Mouse (Mus musculus): ENCODE measurements around the gene Ntn4. TPM values are rescaled to one million over a fixed set of nuclear protein-coding genes. Genes with fewer than 3 reads are reported as not detected.

Gene Ntn4
- polyA plus RNA-seq, 1 experiment from 2014 or later: 0.97 TPM

GRCm38 (mm10) chr10:93700589-93701363 is 60.3 kb downstream of the Ntn4 start:
- Histone ChIP-seq H3K4me1 (ENCODE audit: control insufficient read depth, insufficient read depth, low read length) (peaks cover 17% of the 10 kb centered on the region), H3K27ac (ENCODE audit: low read depth, low read length) (peak overlapping the region; percentile 61; the same call in 1 of the 2 replicates), H3K9ac (ENCODE audit: low read length) (peak overlapping the region; percentile 30; the same call in 1 of the 2 replicates), H3K4me3 (ENCODE audit: low read depth, low read length) (peak overlapping the region; percentile 9), H3K27me3 (replicated peaks; ENCODE audit: control insufficient read depth, insufficient read depth, low read length) (no peaks in the 10 kb centered on the region), H3K4me2 (ENCODE audit: low read length) (peak overlapping the region; percentile 48), H3K9me3 (replicated peaks; ENCODE audit: control insufficient read depth, low read length) (0 out of 2 replicates have a peak, but pooled peaks cover 2% of the 10 kb centered on the region), H3K36me3 (ENCODE audit: control insufficient read depth, insufficient read depth, low read length) (no peaks in the 10 kb centered on the region)
- ATAC-seq (peak; percentile 70), DNase-seq (ENCODE audit: low spot score) (peak; percentile 77)
- 39% methylated on average over 21 of the region's 21 CpGs for WGBS

GRCm38 (mm10) chr10:93703946-93704345 is 63.5 kb downstream of the Ntn4 start:
- 94% methylated on average over 4 of the region's 4 CpGs for WGBS
- Histone ChIP-seq H3K36me3 (ENCODE audit: control insufficient read depth, insufficient read depth, low read length) (peaks cover 4% of the 10 kb centered on the region; the same call in 1 of the 2 replicates), H3K27me3 (replicated peaks; ENCODE audit: control insufficient read depth, insufficient read depth, low read length) (no peaks in the 10 kb centered on the region), H3K4me2 (ENCODE audit: low read length) (no peak overlapping the region), H3K4me1 (ENCODE audit: control insufficient read depth, insufficient read depth, low read length) (peaks cover 15% of the 10 kb centered on the region), H3K4me3 (ENCODE audit: low read depth, low read length) (no peak overlapping the region), H3K9me3 (replicated peaks; ENCODE audit: control insufficient read depth, low read length) (0 out of 2 replicates have a peak, but pooled peaks cover 2% of the 10 kb centered on the region), H3K27ac (ENCODE audit: low read depth, low read length) (no peak overlapping the region), H3K9ac (ENCODE audit: low read length) (no peak overlapping the region)
- DNase-seq (ENCODE audit: low spot score): no peak
- no peak for ATAC-seq

GRCm38 (mm10) chr10:93707149-93708075 is 66.9 kb downstream of the Ntn4 start:
- DNase-seq (ENCODE audit: low spot score) (no peak), ATAC-seq (no peak)
- H3K4me2 ChIP-seq (ENCODE audit: low read length): no peak overlapping the region
- no peak overlapping the region for H3K9ac ChIP-seq (ENCODE audit: low read length)
- 53% methylated on average over 21 of the region's 21 CpGs for WGBS
- no peaks in the 10 kb centered on the region for H3K4me1 ChIP-seq (ENCODE audit: control insufficient read depth, insufficient read depth, low read length)
- H3K27me3 ChIP-seq (replicated peaks; ENCODE audit: control insufficient read depth, insufficient read depth, low read length): no peaks in the 10 kb centered on the region
- H3K36me3 ChIP-seq (ENCODE audit: control insufficient read depth, insufficient read depth, low read length): peaks cover 29% of the 10 kb centered on the region
- H3K27ac ChIP-seq (ENCODE audit: low read depth, low read length): no peak overlapping the region
- 0 out of 2 replicates have a peak, but pooled peaks cover 2% of the 10 kb centered on the region for H3K9me3 ChIP-seq (replicated peaks; ENCODE audit: control insufficient read depth, low read length)
- no peak overlapping the region for H3K4me3 ChIP-seq (ENCODE audit: low read depth, low read length)

GRCm38 (mm10) chr10:93708076-93708473 is 67.6 kb downstream of the Ntn4 start:
- H3K9me3 ChIP-seq (replicated peaks; ENCODE audit: control insufficient read depth, low read length): 0 out of 2 replicates have a peak, but pooled peaks cover 2% of the 10 kb centered on the region
- no peak overlapping the region for H3K9ac ChIP-seq (ENCODE audit: low read length)
- no peak overlapping the region for H3K4me2 ChIP-seq (ENCODE audit: low read length)
- DNase-seq (ENCODE audit: low spot score) (no peak), ATAC-seq (no peak)
- H3K36me3 ChIP-seq (ENCODE audit: control insufficient read depth, insufficient read depth, low read length): peaks cover 35% of the 10 kb centered on the region
- H3K4me1 ChIP-seq (ENCODE audit: control insufficient read depth, insufficient read depth, low read length): no peaks in the 10 kb centered on the region
- H3K4me3 ChIP-seq (ENCODE audit: low read depth, low read length): no peak overlapping the region
- no peak overlapping the region for H3K27ac ChIP-seq (ENCODE audit: low read depth, low read length)
- 86% methylated on average over 6 of the region's 6 CpGs for WGBS
- H3K27me3 ChIP-seq (replicated peaks; ENCODE audit: control insufficient read depth, insufficient read depth, low read length): no peaks in the 10 kb centered on the region

DNA sequence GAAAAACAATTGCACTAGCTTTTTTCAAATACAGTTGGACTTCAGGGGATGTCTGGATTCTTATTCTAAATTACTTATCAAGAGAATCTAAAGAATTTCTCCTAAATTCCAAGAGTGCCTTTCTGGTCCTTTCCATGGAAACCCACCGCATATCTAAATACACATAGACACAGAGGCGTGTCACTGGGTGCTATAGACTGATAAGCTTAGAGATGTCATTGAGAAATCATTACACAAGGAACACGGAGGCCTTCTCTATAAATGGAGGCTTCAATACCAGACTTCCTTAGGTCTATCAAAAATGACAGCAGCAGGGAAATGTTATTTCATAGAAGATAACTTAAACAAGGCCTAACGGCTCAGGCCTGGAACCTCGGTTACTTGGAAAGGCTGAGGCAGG is 68.0 kb downstream of the Ntn4 start:
- H3K4me3 ChIP-seq (ENCODE audit: low read depth, low read length): no peak overlapping the region
- DNase-seq (ENCODE audit: low spot score): no peak
- H3K4me1 ChIP-seq (ENCODE audit: control insufficient read depth, insufficient read depth, low read length): no peaks in the 10 kb centered on the region
- no peak for ATAC-seq
- no peaks in the 10 kb centered on the region for H3K27me3 ChIP-seq (replicated peaks; ENCODE audit: control insufficient read depth, insufficient read depth, low read length)
- H3K9me3 ChIP-seq (replicated peaks; ENCODE audit: control insufficient read depth, low read length): no peaks in the 10 kb centered on the region
- no peak overlapping the region for H3K9ac ChIP-seq (ENCODE audit: low read length)
- H3K4me2 ChIP-seq (ENCODE audit: low read length): no peak overlapping the region
- 94% methylated on average over 5 of the region's 5 CpGs for WGBS
- H3K36me3 ChIP-seq (ENCODE audit: control insufficient read depth, insufficient read depth, low read length): peaks cover 35% of the 10 kb centered on the region
- no peak overlapping the region for H3K27ac ChIP-seq (ENCODE audit: low read depth, low read length)

DNA sequence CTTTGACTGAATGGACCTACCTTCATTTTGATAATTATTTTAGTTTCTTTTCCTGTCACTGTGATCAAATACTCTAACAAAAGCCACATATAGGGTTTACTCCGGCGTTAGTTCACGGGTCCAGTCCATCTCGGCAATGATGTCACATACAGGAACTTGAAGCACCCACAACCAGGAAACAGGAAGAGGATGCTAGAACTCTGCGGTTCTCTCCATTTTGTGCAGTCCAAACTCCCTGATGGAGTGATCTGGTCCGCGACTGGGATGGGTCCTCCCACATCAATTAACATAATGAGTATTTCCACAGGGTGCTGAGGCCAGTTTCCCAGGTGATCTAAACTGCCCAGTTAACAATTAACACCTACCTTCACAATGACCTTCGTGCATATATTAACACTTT is 69.1 kb downstream of the Ntn4 start:
- DNase-seq (ENCODE audit: low spot score) (no peak), ATAC-seq (no peak)
- no peak overlapping the region for H3K9ac ChIP-seq (ENCODE audit: low read length)

GRCm38 (mm10) chr10:93721625-93722337 is 81.3 kb downstream of the Ntn4 start:
- Histone ChIP-seq H3K4me2 (ENCODE audit: low read length) (no peak overlapping the region), H3K9me3 (replicated peaks; ENCODE audit: control insufficient read depth, low read length) (no peaks in the 10 kb centered on the region), H3K27me3 (replicated peaks; ENCODE audit: control insufficient read depth, insufficient read depth, low read length) (no peaks in the 10 kb centered on the region), H3K9ac (ENCODE audit: low read length) (no peak overlapping the region), H3K36me3 (ENCODE audit: control insufficient read depth, insufficient read depth, low read length) (peaks cover 5% of the 10 kb centered on the region; the same call in 1 of the 2 replicates), H3K4me3 (ENCODE audit: low read depth, low read length) (no peak overlapping the region), H3K4me1 (ENCODE audit: control insufficient read depth, insufficient read depth, low read length) (peaks cover 4% of the 10 kb centered on the region; the same call in 1 of the 2 replicates), H3K27ac (ENCODE audit: low read depth, low read length) (no peak overlapping the region)
- no peak for DNase-seq (ENCODE audit: low spot score)
- ATAC-seq: no peak
- 86% methylated on average over 5 of the region's 5 CpGs for WGBS

More for the DNA sequence above, 69.1 kb downstream of the Ntn4 start:
- Histone ChIP-seq H3K27me3 (replicated peaks; ENCODE audit: control insufficient read depth, insufficient read depth, low read length) (no peaks in the 10 kb centered on the region), H3K4me2 (ENCODE audit: low read length) (no peak overlapping the region), H3K36me3 (ENCODE audit: control insufficient read depth, insufficient read depth, low read length) (peaks cover 40% of the 10 kb centered on the region), H3K9me3 (replicated peaks; ENCODE audit: control insufficient read depth, low read length) (no peaks in the 10 kb centered on the region), H3K4me1 (ENCODE audit: control insufficient read depth, insufficient read depth, low read length) (no peaks in the 10 kb centered on the region), H3K4me3 (ENCODE audit: low read depth, low read length) (no peak overlapping the region), H3K27ac (ENCODE audit: low read depth, low read length) (no peak overlapping the region)
- WGBS: 90% methylated on average over 8 of the region's 8 CpGs

GRCm38 (mm10) chr10:93723942-93724542 is 83.6 kb downstream of the Ntn4 start:
- Histone ChIP-seq H3K36me3 (ENCODE audit: control insufficient read depth, insufficient read depth, low read length) (peaks cover 4% of the 10 kb centered on the region; the same call in 1 of the 2 replicates), H3K27me3 (replicated peaks; ENCODE audit: control insufficient read depth, insufficient read depth, low read length) (no peaks in the 10 kb centered on the region), H3K4me1 (ENCODE audit: control insufficient read depth, insufficient read depth, low read length) (peaks cover 4% of the 10 kb centered on the region; the same call in 1 of the 2 replicates), H3K4me2 (ENCODE audit: low read length) (no peak overlapping the region), H3K9ac (ENCODE audit: low read length) (no peak overlapping the region), H3K4me3 (ENCODE audit: low read depth, low read length) (no peak overlapping the region), H3K9me3 (replicated peaks; ENCODE audit: control insufficient read depth, low read length) (no peaks in the 10 kb centered on the region), H3K27ac (ENCODE audit: low read depth, low read length) (no peak overlapping the region)
- 6% methylated on average over 11 of the region's 11 CpGs for WGBS
- ATAC-seq: no peak
- DNase-seq (ENCODE audit: low spot score): no peak

All from forebrain, embryonic 14.5 days (tissue).